Mouse (Mus musculus) liver, embryonic 14.5 days (tissue): Measurements from ENCODE around the gene Lrfn5. TPM values are rescaled to one million over a fixed set of nuclear protein-coding genes. Genes with fewer than 3 reads are reported as not detected.

Experiments
- ATAC-seq: fragments of 200-750 bp; cut with Nextera tagmentation; 2 replicates; pipeline ENCODE4 v1.8.0; 2017; ENCODE audit warnings: moderate number of reproducible peaks, mild to moderate bottlenecking, moderate library complexity; ENCODE audit not compliant: insufficient read depth
- DNase-seq, 3 experiments: peaks; one replicate each; pipeline ENCODE4 v3.0.0-alpha.2; 2012 to 2013; ENCODE audit warnings: low read depth in 3 of 3, low spot score in 3 of 3
- H3K27ac ChIP-seq: fragments of 300-500 bp; sonication (generic); 2 replicates; pipeline ENCODE4 v1.5.1; 2014; ENCODE audit warnings: moderate library complexity, mild to moderate bottlenecking, control low read depth, inconsistent platforms
- H3K27me3 ChIP-seq: fragments of 300-500 bp; sonication (generic); 2 replicates; pipeline ENCODE4 v1.6.1; 2014; ENCODE audit warnings: mild to moderate bottlenecking, low read length, moderate library complexity; ENCODE audit not compliant: control insufficient read depth, insufficient read depth
- H3K36me3 ChIP-seq: fragments of 300-500 bp; sonication (generic); replicated peaks from 2 replicates; pipeline ENCODE4 v1.6.1; 2014; ENCODE audit warnings: low read depth; ENCODE audit not compliant: control insufficient read depth, insufficient read depth
- H3K4me1 ChIP-seq, 2 experiments: fragments of 200-500 bp in 1 of 2; fragments of 300-500 bp in 1 of 2; sonication (generic) in 1 of 2; replicated peaks; 2 replicates each; pipeline ENCODE4 v1.6.1; 2012 to 2014; ENCODE audit warnings: antibody characterized with exemption in 1 of 2, inconsistent platforms in 1 of 2, low read length in 1 of 2; ENCODE audit not compliant: control insufficient read depth in 2 of 2, insufficient read depth in 2 of 2
- H3K4me2 ChIP-seq: fragments of 300-500 bp; sonication (generic); 2 replicates; pipeline ENCODE4 v1.6.1; 2014; ENCODE audit warnings: low read depth, mild to moderate bottlenecking, control low read depth, moderate library complexity
- H3K4me3 ChIP-seq, 2 experiments: fragments of 200-500 bp in 1 of 2; fragments of 300-500 bp in 1 of 2; sonication (generic) in 1 of 2; 2 replicates each; pipeline ENCODE4 v1.5.1; 2012 to 2014; ENCODE audit warnings: low read depth in 2 of 2, low read length in 2 of 2, mild to moderate bottlenecking in 2 of 2, control low read depth in 1 of 2, inconsistent platforms in 1 of 2, moderate library complexity in 1 of 2; ENCODE audit not compliant: insufficient read depth in 1 of 2
- H3K9ac ChIP-seq: fragments of 300-500 bp; sonication (generic); replicated peaks from 2 replicates; pipeline ENCODE4 v1.6.1; 2014; ENCODE audit warnings: mild to moderate bottlenecking, control low read depth, moderate library complexity
- H3K9me3 ChIP-seq: fragments of 300-500 bp; sonication (generic); 2 replicates; pipeline ENCODE4 v1.6.1; 2016; ENCODE audit warnings: low read length, mixed read lengths; ENCODE audit not compliant: control insufficient read depth
- CTCF ChIP-seq: IDR thresholded peaks from 2 replicates; pipeline ENCODE4 v1.5.1; 2016; ENCODE audit warnings: antibody characterized with exemption, low read depth, control low read depth
- EP300 ChIP-seq: IDR thresholded peaks from 2 replicates; pipeline ENCODE4 v1.6.1; 2016; ENCODE audit warnings: antibody characterized with exemption, low read depth
- WGBS: fragments of 180-500 bp; shearing (Covaris S2); extraction: QIAGEN DNeasy Blood & Tissue Kit; methylation state at CpG from one replicate; pipeline ENCODE4 v1.1.7; 2014; ENCODE audit not compliant: insufficient replicate concordance; 5-methylcytosine and 5-hydroxymethylcytosine counted together
- polyA plus RNA-seq, 2 experiments: library from polyadenylated mRNA; depleted of rRNA in 1 of 2; stranded (reverse) in 1 of 2; unstranded in 1 of 2; fragments of >200 nt; fragmentation: Nextera tagmentation in 1 of 2; extraction: Ambion mirVana in 1 of 2; gene quantifications; 2 replicates each; pipeline versions ENCODE4 v1.2.1 to v1.2.3; 2012 to 2014

The Lrfn5 gene
- polyA plus RNA-seq, 2 experiments: 0.03 to 0.09 TPM

GRCm38 (mm10) chr12:61654380-61654779 lies 131.4 kb downstream of the Lrfn5 start:
- no peak for ATAC-seq
- TF ChIP-seq EP300: no peak
- no peak for TF ChIP-seq CTCF
- no peak overlapping the region for H3K9ac ChIP-seq
- WGBS: 66% methylated on average over 5 of the region's 5 CpGs
- H3K36me3 ChIP-seq: no peaks in the 10 kb centered on the region
- H3K4me2 ChIP-seq: no peak overlapping the region
- no peaks in the 10 kb centered on the region for H3K9me3 ChIP-seq
- H3K27me3 ChIP-seq: no peaks in the 10 kb centered on the region
- no peaks in the 10 kb centered on the region for H3K4me1 ChIP-seq
- no peak overlapping the region for H3K4me3 ChIP-seq
- no peak overlapping the region for H3K27ac ChIP-seq
- DNase-seq: no peak

GRCm38 (mm10) chr12:61723158-61723557 lies 200.2 kb downstream of the Lrfn5 start:
- H3K9me3 ChIP-seq: no peaks in the 10 kb centered on the region

GRCm38 (mm10) chr12:61807073-61807605 lies 284.2 kb downstream of the Lrfn5 start:
- Histone ChIP-seq H3K27ac (no peak overlapping the region), H3K27me3 (no peaks in the 10 kb centered on the region), H3K9me3 (no peaks in the 10 kb centered on the region), H3K4me3 (no peak overlapping the region), H3K4me1 (no peaks in the 10 kb centered on the region), H3K4me2 (no peak overlapping the region), H3K36me3 (no peaks in the 10 kb centered on the region), H3K9ac (no peak overlapping the region)
- no peak for DNase-seq
- no peak for ATAC-seq
- 63% methylated on average over 4 of the region's 4 CpGs for WGBS
- TF ChIP-seq CTCF (no peak), EP300 (no peak)

More at GRCm38 (mm10) chr12:61723158-61723557, 200.2 kb downstream of the Lrfn5 start:
- Histone ChIP-seq H3K27me3 (no peaks in the 10 kb centered on the region), H3K27ac (no peak overlapping the region), H3K36me3 (no peaks in the 10 kb centered on the region), H3K4me3 (no peak overlapping the region), H3K9ac (no peak overlapping the region), H3K4me2 (no peak overlapping the region), H3K4me1 (no peaks in the 10 kb centered on the region)
- DNase-seq (no peak), ATAC-seq (no peak)
- no peak for TF ChIP-seq CTCF
- TF ChIP-seq EP300: no peak

GRCm38 (mm10) chr12:61823601-61824000 lies 300.7 kb downstream of the Lrfn5 start:
- Histone ChIP-seq H3K4me1 (no peaks in the 10 kb centered on the region), H3K36me3 (no peaks in the 10 kb centered on the region), H3K9me3 (no peaks in the 10 kb centered on the region), H3K27ac (no peak overlapping the region), H3K9ac (no peak overlapping the region), H3K27me3 (no peaks in the 10 kb centered on the region), H3K4me2 (no peak overlapping the region), H3K4me3 (no peak overlapping the region)
- TF ChIP-seq CTCF (no peak), EP300 (no peak)
- 81% methylated on average over 5 of the region's 5 CpGs for WGBS
- no peak for DNase-seq
- ATAC-seq: no peak

- Histone ChIP-seq H3K4me3 (no peak overlapping the region), H3K27ac (no peak overlapping the region), H3K9ac (no peak overlapping the region), H3K27me3 (no peaks in the 10 kb centered on the region), H3K4me1 (no peaks in the 10 kb centered on the region), H3K9me3 (no peaks in the 10 kb centered on the region), H3K4me2 (no peak overlapping the region), H3K36me3 (no peaks in the 10 kb centered on the region)
- WGBS: 0% methylated on average over 1 of the region's 1 CpGs
- no peak for DNase-seq
- no peak for ATAC-seq
- TF ChIP-seq CTCF (no peak), EP300 (no peak)
These were observed 303.4 kb downstream of the Lrfn5 start for GRCm38 (mm10) chr12:61826311-61826710.
